Mouse (Mus musculus): ENCODE measurements at regions not wholly inside any gene's neighbourhood (a gene's known extent, or its start where the extent isn't known, plus 50 kb on each side); places are given as distances from the start of the nearest gene placed in this dataset.

DNA sequence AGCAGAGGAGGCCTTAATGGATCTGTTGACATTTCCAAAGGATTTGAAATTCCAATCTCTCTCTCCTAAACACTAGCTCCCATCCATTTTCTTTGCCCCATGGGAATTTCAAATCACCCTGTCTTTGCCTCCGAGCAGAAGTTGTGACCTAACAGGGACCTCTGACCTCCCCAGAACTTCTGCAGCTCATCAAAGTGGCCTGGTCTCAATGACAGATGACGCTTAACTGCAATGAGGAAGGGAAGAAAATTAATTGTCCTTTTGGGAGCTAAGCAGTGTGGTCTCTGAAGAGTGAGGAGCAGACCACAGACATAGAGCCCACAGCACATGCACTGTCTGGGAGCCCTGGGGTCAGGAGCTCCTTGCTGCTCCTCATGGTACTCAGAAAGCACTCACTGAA lies 155.3 kb downstream of the Tox3 start:
- DNase-seq (ENCODE audit: low spot score in 2 of 2) = no peak

DNA sequence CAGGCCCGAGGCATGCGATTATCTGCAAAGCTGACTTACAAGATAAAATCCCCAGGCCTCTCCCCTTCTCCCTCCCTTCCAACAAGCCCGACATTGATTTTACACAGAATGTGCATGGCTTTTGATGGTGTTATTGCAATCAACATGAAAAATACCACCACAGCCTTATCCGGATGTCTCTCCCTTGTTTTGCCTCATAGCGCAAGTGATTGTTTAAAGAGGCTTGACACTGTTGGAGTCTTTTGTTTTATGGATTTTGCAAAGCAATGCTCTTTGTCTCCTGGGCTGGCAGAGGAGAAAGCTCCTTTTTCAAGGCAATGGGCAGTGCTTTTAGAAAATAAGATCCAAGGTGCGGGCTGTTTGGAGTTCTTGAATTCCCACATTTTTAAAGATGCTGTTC lies 165.3 kb downstream of the Tox3 start:
- DNase-seq (ENCODE audit: low spot score in 2 of 2) = no peak

DNA sequence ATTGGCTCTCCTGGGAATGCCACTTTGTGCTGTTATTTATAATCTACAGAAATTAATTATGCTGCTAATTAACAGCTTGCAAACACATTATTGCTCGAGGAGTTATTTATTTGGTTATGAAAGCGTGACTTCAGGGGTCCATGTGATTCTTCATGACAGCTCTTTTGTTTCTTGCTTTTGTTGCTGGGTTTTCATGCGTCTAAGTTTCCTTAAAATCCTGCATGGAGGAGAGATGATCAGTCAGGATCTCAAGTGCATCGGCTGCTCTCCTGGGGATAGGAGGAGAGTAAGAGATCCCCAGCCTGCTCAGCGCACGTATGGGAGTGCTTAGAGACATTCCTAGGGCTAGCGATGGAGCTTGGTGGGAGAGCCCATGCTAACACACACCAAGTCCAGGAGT lies 171.4 kb downstream of the Tox3 start:
- no peak for DNase-seq (ENCODE audit: low spot score in 2 of 2)

DNA sequence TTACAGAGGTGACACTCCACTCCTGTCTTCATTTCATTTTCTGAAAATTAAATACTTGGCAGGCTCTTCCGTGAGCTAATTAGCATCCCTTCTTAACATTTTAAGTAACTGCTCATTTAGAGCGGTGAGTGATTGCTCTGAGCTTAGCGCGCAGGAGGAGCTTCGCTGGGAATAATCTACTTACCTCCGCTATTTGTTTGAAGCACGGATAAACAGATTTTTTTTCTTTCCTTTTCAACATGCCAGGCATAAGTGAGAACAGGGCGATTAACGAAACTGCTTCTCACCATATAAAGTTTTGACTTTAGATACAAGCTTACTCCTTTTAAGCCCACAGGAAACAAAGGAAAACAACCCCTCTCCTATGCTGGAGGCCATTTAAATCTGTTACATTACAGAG lies 171.8 kb downstream of the Tox3 start:
- DNase-seq (ENCODE audit: low spot score in 2 of 2) = no peak

DNA sequence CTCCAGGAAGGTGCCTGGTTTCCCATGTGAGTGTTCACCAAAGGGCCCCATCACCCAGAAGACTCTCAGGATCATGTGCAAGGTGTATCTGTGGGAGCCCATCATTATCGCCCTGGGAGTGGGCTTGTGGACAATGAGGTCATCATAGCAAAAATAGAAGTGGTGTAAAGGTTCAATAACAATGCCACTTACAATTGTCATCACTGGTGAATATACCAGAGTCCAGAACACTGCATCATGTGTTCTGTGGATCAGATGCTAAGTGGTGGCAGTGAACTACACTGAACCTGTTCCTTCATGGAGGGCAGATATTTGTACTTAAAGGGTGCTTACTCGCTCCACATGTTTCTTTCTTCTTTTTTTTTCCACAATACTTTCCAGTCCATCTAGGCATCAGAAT lies 181.5 kb downstream of the Tox3 start:
- no peak for DNase-seq (ENCODE audit: low spot score in 2 of 2)

DNA sequence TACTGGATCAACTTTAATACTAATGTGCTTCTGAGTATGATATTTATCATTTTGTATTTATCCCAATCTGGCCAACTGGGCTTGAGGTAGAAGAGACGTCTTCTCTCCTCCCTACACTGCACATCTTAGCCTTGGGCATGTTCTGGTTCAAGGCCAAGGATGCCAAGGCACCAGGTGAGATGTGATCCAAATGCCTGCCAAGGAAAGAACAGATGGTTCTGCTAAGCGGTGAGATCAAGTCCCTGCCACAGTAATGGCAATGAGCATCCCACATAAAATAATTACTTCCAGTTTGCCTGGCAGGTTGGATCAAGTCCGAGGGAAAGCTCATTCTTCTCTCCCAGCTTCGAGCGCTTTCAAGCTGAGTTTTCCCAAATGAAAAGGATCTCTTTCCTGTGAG lies 196.7 kb downstream of the Tox3 start:
- no peak for DNase-seq (ENCODE audit: low spot score in 2 of 2)

DNA sequence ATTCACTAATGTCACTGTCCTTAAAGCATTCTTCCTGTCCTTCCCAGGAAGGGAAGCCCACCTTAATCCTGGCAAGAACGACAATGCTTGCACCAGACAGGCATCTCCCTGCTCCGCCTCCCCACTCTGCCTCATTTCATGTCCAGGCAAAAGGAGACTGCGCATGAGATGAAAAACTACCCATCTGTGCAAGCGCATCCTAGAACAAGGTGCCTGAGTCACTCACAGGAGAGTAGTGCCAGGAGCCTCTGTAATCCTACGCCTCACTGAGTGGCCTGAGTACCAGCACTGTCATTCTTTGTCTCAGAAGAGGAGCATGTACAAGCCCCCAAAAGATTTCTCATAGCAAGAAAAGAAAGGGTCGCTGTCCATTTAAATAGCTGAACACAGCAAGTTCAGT lies 198.2 kb downstream of the Tox3 start:
- DNase-seq (ENCODE audit: low spot score in 2 of 2) = peak in 1 of 2 experiments; percentile 12

DNA sequence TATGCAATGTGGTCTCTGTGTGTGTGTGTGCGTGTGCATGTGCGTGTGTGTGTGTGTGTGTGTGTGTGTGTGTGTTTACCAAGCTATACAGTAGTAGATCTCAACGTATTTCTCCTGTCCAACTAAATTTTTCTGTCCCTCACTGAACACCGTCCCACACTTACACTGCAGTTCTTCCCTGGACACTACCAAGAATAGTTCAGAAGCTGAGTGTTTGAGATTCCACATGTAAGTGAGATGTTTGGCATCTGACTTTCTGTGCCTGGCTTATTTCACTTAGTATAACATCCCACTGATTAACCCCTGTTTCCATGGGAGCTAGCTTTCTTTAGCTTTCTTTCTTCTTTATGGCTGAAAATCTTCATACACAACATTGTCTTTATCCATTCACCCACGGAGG lies 213.5 kb downstream of the Tox3 start:
- no peak for DNase-seq (ENCODE audit: low spot score in 2 of 2)

DNA sequence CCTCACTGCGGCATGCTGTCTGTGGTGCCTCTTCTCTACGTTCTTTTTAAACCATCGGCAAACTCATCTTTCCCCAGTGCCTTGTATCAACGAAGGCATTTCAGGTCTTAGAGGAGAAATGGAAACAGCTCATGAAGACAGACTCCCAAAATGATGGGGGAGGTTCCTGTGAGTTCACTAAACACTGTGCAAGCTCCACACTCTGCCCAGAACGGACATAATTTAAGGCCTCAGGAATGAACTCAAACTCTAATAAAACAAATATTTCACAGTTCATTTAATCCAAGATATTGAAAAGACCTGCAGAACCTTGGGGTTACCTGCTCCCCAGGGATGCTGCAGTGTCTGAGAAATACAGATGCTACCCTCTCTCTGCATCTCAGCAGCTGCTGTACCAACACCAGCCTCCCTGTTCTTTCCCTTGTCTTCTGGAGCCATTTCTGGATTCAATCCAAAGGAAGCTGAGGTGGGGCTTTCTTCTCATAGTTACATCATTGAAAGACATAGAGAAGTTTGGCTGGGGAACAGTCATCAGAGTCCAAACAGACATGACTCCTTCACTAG lies 217.4 kb downstream of the Tox3 start:
- DNase-seq (ENCODE audit: low spot score in 2 of 2) = no peak

DNA sequence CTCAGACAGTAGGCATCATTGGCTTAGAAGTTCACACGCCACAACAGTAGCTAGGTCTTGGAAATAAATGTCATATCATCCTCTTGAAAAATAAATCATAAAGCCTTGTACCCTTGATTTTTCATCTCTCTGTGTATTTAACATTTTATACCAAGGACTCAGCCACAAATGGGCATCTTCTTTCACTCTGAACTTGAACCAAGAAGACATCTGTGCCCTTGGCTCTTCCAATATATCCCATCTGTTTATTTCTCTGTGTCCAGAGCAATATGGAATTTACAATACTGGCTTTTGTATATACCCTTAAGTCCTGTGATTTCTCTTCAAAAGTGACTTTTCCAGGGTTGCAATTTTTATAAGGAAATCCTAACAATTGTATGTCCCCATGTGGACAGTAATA lies 222.7 kb downstream of the Tox3 start:
- DNase-seq (ENCODE audit: low spot score in 2 of 2) = no peak

DNA sequence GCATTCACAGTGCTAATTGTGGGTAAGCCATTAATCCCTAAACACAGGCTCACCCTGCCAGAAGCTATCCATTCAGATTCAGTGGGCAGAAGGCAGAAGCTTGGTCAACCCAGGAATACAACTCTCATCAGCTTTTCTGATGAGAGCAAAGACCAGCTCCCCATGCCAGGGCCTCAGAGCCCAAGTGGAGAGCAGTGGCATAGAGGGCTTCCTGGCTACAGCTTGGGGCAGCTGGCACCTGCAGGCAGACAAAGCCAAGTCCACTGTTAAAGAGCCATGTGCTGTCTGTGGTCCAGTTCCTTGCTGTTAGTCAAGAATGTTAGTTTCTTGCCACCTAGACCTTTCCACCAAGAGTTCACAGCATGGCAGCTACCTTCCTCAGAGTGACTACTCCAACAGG lies 225.0 kb downstream of the Tox3 start:
- no peak for DNase-seq (ENCODE audit: low spot score in 2 of 2)

DNA sequence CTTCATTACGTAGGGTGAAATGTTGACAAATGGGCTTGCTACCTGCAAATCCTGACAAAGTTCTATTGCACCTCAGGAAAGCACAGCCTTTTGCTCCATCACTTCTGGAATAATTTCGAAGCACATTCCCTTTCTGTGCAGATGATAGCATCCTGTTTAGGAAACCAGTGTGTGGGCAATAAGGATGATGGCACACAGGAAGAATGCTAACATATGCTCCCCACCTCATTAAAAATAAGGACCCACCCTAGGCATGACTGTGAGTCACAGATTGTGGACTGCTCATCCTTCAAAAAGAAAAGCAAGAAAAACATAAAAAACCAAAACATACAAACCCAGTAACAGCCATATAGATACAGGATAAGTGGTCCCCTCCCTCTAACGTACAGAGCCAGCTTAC lies 226.2 kb downstream of the Tox3 start:
- no peak for DNase-seq (ENCODE audit: low spot score in 2 of 2)

DNA sequence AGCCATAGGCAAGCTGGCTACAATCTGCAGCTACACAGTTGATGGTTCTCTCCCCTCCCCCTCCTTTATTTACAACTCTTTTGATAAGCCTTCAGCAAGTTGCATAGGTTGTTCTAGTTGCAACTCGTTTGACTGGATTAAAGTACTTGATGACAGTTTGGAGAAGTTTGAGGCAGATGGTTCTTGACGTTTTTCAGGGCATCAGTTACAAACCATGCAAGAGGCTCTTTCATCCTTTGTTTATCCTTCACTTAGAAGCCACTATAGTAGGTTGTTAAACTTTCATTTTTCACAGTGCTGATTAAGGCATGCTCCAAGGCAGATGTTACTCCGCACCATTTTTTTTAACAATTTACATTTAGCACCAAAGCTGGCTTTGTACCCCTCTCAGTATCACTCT lies 227.1 kb downstream of the Tox3 start:
- no peak for DNase-seq (ENCODE audit: low spot score in 2 of 2)

DNA sequence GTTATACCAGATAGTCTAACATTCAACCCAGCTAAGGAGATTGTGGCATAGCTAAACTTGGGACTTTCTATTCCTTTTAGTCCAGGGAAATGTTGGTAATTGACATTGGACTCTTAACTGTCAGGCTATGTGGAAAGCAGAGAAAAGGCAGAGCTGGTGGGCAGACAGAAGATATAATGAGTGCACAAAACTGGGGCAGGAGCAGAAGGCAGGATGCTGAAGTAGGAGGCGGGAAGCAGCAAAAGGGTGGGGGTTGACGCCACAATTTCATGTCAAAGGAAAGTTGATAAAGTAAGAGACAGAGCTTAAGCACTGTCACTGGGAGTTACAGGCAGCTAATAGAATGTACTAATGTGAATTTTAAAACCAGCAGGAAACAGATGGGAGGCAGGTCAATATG lies 232.7 kb downstream of the Tox3 start:
- DNase-seq (ENCODE audit: low spot score in 2 of 2) = peak in 1 of 2 experiments; percentile 22

DNA sequence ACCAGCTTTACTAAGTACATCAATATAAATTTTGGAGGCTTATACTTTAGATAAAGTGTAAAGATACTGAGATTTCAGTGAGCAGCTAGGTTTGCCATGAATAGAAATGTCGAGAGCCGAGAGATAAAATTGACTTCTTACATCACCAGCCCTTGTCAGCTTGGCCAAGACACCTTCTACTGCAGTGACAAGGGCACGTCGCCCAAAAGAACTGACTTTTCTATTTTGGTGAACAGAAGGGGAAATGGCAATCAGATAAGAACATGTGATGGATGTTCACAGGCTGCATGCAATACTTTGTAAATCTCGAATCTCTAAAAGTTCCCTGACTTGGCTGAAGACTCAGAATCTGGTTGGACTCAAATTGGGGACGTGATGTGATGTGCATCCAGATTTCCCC lies 247.6 kb downstream of the Tox3 start:
- DNase-seq (ENCODE audit: low spot score in 2 of 2) = no peak

DNA sequence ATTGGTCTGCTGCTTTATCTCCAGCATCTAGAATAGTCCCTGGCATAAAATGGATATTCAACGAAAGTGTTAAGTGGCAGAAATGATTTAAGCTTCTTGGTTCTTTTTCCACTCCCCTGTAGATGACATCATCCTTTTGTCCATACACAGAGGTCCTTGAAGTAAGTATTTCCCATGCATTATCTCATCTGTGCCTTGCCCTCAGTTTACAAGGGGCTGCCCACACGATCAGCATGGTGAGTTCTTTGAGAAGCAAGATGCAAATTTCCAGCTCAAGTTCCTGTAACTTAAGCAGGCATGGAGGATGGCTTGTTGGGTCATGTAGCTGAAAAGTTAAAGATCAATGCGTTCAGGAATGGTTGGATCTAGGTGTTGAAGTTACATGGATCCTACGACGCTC lies 265.5 kb downstream of the Tox3 start:
- DNase-seq (ENCODE audit: low spot score in 2 of 2) = no peak

DNA sequence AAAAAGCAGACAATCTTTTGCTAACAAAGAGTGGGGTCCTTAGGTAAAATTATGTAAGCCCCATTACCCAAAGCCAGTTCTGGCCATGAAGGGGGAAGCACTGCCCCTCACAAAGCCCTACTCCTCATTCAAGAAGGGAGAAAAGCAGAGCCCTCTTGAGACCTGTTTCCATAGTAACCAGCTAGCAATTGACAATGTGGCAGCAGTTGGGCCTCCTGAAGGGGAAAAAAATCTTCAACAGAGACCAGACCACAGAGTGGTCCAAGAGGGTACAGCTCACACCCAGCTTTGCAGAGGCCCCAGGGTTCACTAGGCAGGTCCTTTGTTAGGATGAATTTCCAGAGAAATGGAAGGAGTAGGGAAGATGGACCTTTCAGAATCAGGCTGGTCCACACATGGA lies 271.8 kb downstream of the Tox3 start:
- no peak for DNase-seq (ENCODE audit: low spot score in 2 of 2)

DNA sequence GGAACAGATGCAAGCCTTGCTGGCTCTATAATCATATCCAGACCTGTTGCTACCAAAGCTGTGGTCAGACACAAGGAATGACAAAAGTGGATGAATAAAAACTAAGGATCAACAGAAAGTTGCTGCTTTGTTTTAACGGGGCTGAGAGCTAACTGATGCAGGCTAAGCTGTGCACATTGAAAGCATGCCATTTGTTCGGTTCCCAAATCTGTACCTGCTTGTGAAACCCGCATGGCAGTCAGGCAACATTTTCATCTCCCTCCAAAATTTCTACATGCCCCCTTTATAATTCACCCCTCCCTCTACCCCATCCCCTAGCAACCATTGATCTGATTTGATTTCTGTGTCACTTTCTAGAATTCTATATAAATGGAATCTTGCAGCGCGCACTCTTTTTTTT lies 272.3 kb downstream of the Tox3 start:
- DNase-seq (ENCODE audit: low spot score in 2 of 2) = no peak

DNA sequence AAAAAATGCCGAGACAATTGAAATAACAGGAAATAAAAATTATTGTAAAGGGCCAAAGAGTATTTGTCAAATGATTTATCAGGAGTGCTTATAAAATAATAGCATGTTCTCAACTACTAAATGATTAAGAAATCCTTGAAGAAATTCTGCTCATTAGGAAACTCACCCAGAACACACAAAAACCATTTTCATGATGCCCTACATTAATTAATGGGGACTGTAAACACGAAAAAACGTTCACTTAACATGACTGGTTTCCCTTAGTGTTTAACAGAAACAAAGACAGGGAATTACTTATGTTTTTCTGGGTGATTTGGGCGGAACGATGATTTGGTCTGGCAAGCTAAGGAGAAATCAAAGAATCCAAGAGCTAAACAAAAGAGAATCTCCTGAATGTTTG lies 278.1 kb downstream of the Tox3 start:
- no peak for DNase-seq (ENCODE audit: low spot score in 2 of 2)

DNA sequence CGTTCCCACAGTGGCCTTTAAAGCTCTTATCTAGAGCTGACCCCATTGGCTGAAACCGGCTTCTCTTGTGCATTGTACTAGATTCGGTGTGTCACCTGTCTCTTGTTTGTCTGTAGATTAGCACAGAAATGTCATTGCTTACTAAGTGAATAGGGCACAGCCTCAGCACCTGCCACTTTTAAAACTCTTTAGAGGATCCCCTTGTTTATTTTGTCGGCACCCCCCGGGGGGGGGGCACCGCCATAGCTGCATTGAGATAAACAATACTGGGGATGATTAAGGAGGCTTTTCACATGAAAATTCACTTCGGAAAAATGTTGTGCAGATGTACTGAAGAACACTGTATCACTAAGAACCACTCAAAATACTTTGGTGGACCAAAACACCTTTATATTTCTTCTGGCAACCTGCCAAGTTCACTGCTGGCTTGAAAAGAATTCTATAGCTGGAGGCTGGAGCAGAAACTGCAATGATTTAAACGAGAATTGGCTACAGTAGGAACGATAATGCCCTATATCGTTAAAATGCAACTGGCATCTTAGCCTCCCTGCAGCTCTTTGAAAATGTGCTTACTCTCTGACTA lies 278.6 kb downstream of the Tox3 start:
- DNase-seq (ENCODE audit: low spot score in 2 of 2) = no peak

DNA sequence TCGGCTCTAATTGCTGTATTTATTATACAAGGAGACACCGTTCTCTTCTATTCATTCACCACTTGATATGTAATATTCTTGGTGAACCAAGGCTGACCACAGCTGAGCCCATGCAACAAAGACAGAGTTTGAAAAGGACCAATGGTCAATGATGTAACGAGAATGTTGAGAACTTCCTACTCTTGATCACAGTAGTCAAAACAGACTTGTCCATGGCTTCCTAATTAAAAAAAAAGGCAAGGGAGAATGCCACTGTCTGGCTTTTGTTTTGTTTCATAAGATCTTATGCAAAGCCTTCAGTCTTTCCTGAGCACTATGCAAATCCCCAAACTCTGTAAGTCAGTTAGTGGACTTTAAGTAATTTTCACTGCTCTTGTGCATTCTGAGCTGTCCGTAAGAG lies 279.7 kb downstream of the Tox3 start:
- DNase-seq (ENCODE audit: low spot score in 2 of 2) = no peak

DNA sequence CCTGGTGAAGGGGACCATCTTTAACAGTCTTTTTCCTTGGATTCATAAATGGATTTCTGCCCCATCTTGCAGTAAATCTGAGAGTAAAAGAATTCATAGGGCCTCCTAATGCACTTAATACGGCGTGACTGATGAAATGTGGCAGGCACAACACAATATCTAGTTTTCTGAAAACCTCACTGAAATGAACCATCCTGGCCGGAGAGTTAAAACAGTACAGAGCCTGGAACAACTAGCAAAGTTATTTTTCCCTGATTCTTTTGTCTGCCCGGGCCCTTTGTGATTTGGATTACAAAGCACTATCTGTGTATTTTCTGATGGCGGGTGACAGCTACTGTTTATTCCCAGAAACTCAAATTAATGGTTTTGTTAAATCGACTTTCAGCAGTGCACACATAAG lies 283.8 kb downstream of the Tox3 start:
- no peak for DNase-seq (ENCODE audit: low spot score in 2 of 2)

DNA sequence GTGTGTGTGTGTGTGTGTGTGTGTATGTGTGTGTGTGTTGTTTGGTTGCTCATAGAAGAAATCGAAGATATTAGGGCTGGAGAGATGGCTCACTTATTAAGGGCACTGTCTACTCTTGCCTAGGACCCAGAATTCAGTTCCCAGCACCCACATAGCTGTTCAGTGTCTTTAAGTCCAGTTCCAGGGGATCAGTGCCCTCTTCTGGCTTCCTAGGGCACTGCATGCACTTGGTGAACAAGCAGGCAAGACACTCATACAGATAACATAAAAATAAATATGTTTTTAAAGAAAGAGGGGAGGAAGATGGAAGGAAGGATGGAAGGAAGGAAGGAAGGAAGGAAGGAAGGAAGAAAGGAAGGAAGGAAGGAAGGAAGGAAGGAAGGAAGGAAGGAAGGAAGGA lies 284.9 kb downstream of the Tox3 start:
- DNase-seq (ENCODE audit: low spot score in 2 of 2) = peak in 1 of 2 experiments; percentile 7

DNA sequence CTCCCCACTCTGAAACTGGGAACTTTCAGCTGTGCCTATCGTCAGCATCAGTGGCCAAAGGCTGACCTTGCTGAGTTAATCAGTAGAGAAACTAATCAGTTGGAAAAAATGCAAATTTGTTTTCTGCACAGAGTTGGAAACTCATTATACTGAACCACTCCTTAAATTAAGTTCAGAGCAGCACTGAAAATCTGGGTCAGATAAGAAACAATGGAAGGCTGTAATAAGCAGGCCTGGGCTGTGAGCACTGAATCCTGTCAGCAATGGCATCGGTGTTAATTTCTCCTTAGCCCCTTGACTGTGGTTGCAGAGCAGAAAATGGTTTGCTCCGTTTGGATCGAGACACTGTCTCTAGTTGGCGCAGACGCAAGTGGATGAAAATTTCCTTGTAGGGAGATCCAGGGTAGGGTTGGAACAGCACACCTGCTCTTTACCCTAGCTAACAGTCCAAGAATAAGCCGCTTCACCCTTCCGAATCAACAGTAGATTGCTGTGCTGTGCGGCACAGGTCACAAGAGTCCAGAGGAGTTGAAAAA lies 289.4 kb downstream of the Tox3 start:
- no peak for DNase-seq (ENCODE audit: low spot score in 2 of 2)

All from layer of hippocampus, adult 18-20 months (tissue).